Mouse (Mus musculus): ENCODE data around the gene Tnrc6b.

GRCm38 (mm10) chr15:80771926-80772441 lies 60.9 kb downstream of the Tnrc6b start:
- no peak for TF ChIP-seq CTCF (IDR thresholded peaks at IDR 0.05 in 2 of 3, conservative IDR thresholded peaks at IDR 0.05 in 1 of 3; ENCODE audit: control insufficient read depth in 1 of 3, insufficient read depth in 1 of 3, low read depth in 2 of 3, low read length in 3 of 3, poor library complexity in 1 of 3, severe bottlenecking in 1 of 3)
- TF ChIP-seq TAL1 (IDR thresholded peaks at IDR 0.05; ENCODE audit: low read length), result no peak
- no peak for TF ChIP-seq ZC3H11A (IDR thresholded peaks at IDR 0.05; ENCODE audit: low read depth, low read length)

Data from MEL (cell line).